Mouse (Mus musculus) small intestine, adult 2 months (tissue): Measurements from ENCODE around the gene Lrrc15.

Experiments
- CTCF ChIP-seq: fragments of 200-500 bp; IDR thresholded peaks from 2 replicates; pipeline ENCODE4 v1.5.1; 2012; ENCODE audit warnings: low read depth, mild to moderate bottlenecking, control low read depth, inconsistent platforms, low read length, moderate library complexity, mixed read lengths; ENCODE audit not compliant: insufficient replicate concordance, insufficient read length; ENCODE audit errors: extremely low read depth
- POLR2A ChIP-seq: fragments of 200-500 bp; IDR thresholded peaks from 2 replicates; pipeline ENCODE4 v1.6.1; 2012; ENCODE audit warnings: low read depth, mild to moderate bottlenecking, control low read depth, inconsistent platforms, low read length, moderate library complexity

- TF ChIP-seq CTCF (no peak), POLR2A (no peak)
Measured at GRCm38 (mm10) chr16:30259444-30259843, 23.6 kb downstream of the Lrrc15 start.
